25 mouse cellular contexts compared by ENCODE assay signal in genomic region chr8:48030667-48031066, GRCm38 (mm10).
"Had no signal": no experiment of that assay in that cellular context is flagged by ENCODE, and none has a peak within 500 bp of the region (broad histone marks: within the 10 kb centered on the region; RNA-seq: fewer than 3 reads in every experiment).

No protein-coding gene starts in this region.

- H3K27ac ChIP-seq: embryonic facial prominence, embryonic 10.5 days; embryonic facial prominence, embryonic 12.5 days; embryonic facial prominence, embryonic 13.5 days; embryonic facial prominence, embryonic 15.5 days; forebrain, embryonic 10.5 days; forebrain, embryonic 12.5 days; forebrain, embryonic 13.5 days; forebrain, embryonic 15.5 days; gastrocnemius, adult 2 months; heart, adult 2 months; heart, embryonic 10.5 days had no signal

- H3K4me1 ChIP-seq: embryonic facial prominence, embryonic 12.5 days; embryonic facial prominence, embryonic 13.5 days; embryonic facial prominence, embryonic 15.5 days; forebrain, embryonic 10.5 days; forebrain, embryonic 12.5 days had no signal

- H3K36me3 ChIP-seq: embryonic facial prominence, embryonic 10.5 days; embryonic facial prominence, embryonic 12.5 days; embryonic facial prominence, embryonic 13.5 days; embryonic facial prominence, embryonic 15.5 days; forebrain, embryonic 10.5 days; forebrain, embryonic 12.5 days; forebrain, embryonic 15.5 days; heart, embryonic 10.5 days had no signal

- DNase-seq: cerebellum, adult 9-11 months; cerebellum, postnatal 10 days; cerebellum, postnatal 14 days; cerebellum, postnatal 25 days; cerebellum, postnatal 36 days; embryo, embryonic 11 days; forebrain, postnatal 0 days; gastrocnemius, adult 2 months; gastrocnemius, postnatal 10 days; gastrocnemius, postnatal 14 days; gastrocnemius, postnatal 25 days; gastrocnemius, postnatal 36 days; heart, adult 11 months; heart, adult 18-20 months; heart, adult 2 months had no signal

- H3K27me3 ChIP-seq: embryonic facial prominence, embryonic 12.5 days; embryonic facial prominence, embryonic 13.5 days; embryonic facial prominence, embryonic 15.5 days; forebrain, embryonic 12.5 days; forebrain, embryonic 13.5 days; forebrain, embryonic 15.5 days had no signal

- H3K4me3 ChIP-seq: embryonic facial prominence, embryonic 10.5 days; embryonic facial prominence, embryonic 12.5 days; embryonic facial prominence, embryonic 13.5 days; embryonic facial prominence, embryonic 15.5 days; erythroblast, embryonic 14.5 days; forebrain, embryonic 10.5 days; forebrain, embryonic 12.5 days; forebrain, embryonic 13.5 days; forebrain, embryonic 15.5 days; gastrocnemius, adult 2 months; heart, adult 2 months; heart, embryonic 10.5 days had no signal

- H3K9me3 ChIP-seq: embryonic facial prominence, embryonic 12.5 days; embryonic facial prominence, embryonic 13.5 days; embryonic facial prominence, embryonic 15.5 days; forebrain, embryonic 10.5 days; forebrain, embryonic 12.5 days; forebrain, embryonic 15.5 days; heart, embryonic 10.5 days had no signal

- H3K9ac ChIP-seq: embryonic facial prominence, embryonic 12.5 days; embryonic facial prominence, embryonic 13.5 days; embryonic facial prominence, embryonic 15.5 days; forebrain, embryonic 12.5 days; forebrain, embryonic 13.5 days; forebrain, embryonic 15.5 days; forebrain, postnatal 0 days had no signal
